Mouse (Mus musculus): ENCODE measurements around the gene Tnfrsf13b. TPM values are rescaled to one million over a fixed set of nuclear protein-coding genes. Genes with fewer than 3 reads are reported as not detected.
"Not testable (repeated sequence)": the region's sequence is repeated elsewhere in the genome, so short reads cannot be mapped to it uniquely, and the experiment has no call there.

Tnfrsf13b gene
- polyA plus RNA-seq, 1 experiment from 2014 or later: 2.2 TPM

- no peak overlapping the region for H3K4me3 ChIP-seq (ENCODE audit: low read depth, low read length)
- ATAC-seq (replicated peaks; ENCODE audit: insufficient number of reproducible peaks, low FRiP score, low TSS enrichment): no peak
- WGBS (ENCODE audit: insufficient replicate concordance): 89% methylated on average over 5 of the region's 5 CpGs
- H3K9ac ChIP-seq (ENCODE audit: low read depth, low read length): no peak overlapping the region
- H3K4me1 ChIP-seq (ENCODE audit: control insufficient read depth, insufficient read depth, low read length): peaks cover 16% of the 10 kb centered on the region
- H3K36me3 ChIP-seq (ENCODE audit: control insufficient read depth, insufficient read depth, low read length): peaks cover 9% of the 10 kb centered on the region
- no peak overlapping the region; the same call in 1 of the 2 replicates for H3K27ac ChIP-seq (ENCODE audit: low read depth, low read length)
- no peak overlapping the region for H3K4me2 ChIP-seq
- H3K9me3 ChIP-seq (replicated peaks; ENCODE audit: control insufficient read depth, low read length): no peaks in the 10 kb centered on the region
- no peaks in the 10 kb centered on the region for H3K27me3 ChIP-seq (ENCODE audit: control insufficient read depth, insufficient read depth, low read length)
Measured at GRCm38 (mm10) chr11:61170184-61170583, 43.6 kb downstream of the Tnfrsf13b start.

GRCm38 (mm10) chr11:61173477-61173876, 46.9 kb downstream of the Tnfrsf13b start:
- not testable (repeated sequence) for H3K9me3 ChIP-seq (replicated peaks; ENCODE audit: control insufficient read depth, low read length); H3K27ac ChIP-seq (ENCODE audit: low read depth, low read length); ATAC-seq (replicated peaks; ENCODE audit: insufficient number of reproducible peaks, low FRiP score, low TSS enrichment); H3K27me3 ChIP-seq (ENCODE audit: control insufficient read depth, insufficient read depth, low read length); H3K9ac ChIP-seq (ENCODE audit: low read depth, low read length); H3K36me3 ChIP-seq (ENCODE audit: control insufficient read depth, insufficient read depth, low read length)
- Histone ChIP-seq H3K4me3 (ENCODE audit: low read depth, low read length) (peak overlapping the region; percentile 97), H3K4me1 (ENCODE audit: control insufficient read depth, insufficient read depth, low read length) (peaks cover 16% of the 10 kb centered on the region), H3K4me2 (peak overlapping the region; percentile 73)
- 40% methylated on average over 15 of the region's 15 CpGs for WGBS (ENCODE audit: insufficient replicate concordance)

- H3K9me3 ChIP-seq (replicated peaks; ENCODE audit: control insufficient read depth, low read length): no peaks in the 10 kb centered on the region
- H3K4me3 ChIP-seq (ENCODE audit: low read depth, low read length): peak overlapping the region; percentile 97
- peak overlapping the region; percentile 73 for H3K4me2 ChIP-seq
- peak overlapping the region; percentile 94 for H3K27ac ChIP-seq (ENCODE audit: low read depth, low read length)
- peak overlapping the region; percentile 99 for H3K9ac ChIP-seq (ENCODE audit: low read depth, low read length)
- H3K27me3 ChIP-seq (ENCODE audit: control insufficient read depth, insufficient read depth, low read length): no peaks in the 10 kb centered on the region
- WGBS (ENCODE audit: insufficient replicate concordance): under 1% methylated on average over 28 of the region's 28 CpGs
- H3K4me1 ChIP-seq (ENCODE audit: control insufficient read depth, insufficient read depth, low read length): peaks cover 13% of the 10 kb centered on the region
- H3K36me3 ChIP-seq (ENCODE audit: control insufficient read depth, insufficient read depth, low read length): no peaks in the 10 kb centered on the region
- peak; percentile 32 for ATAC-seq (replicated peaks; ENCODE audit: insufficient number of reproducible peaks, low FRiP score, low TSS enrichment)
Measured at GRCm38 (mm10) chr11:61174291-61174820, 47.8 kb downstream of the Tnfrsf13b start.

- Histone ChIP-seq H3K9ac (ENCODE audit: low read depth, low read length) (peak within 1 kb of the TSS; percentile 99), H3K36me3 (ENCODE audit: control insufficient read depth, insufficient read depth, low read length) (no peaks in the 10 kb centered on the region), H3K4me2 (peak within 1 kb of the TSS; percentile 73), H3K27ac (ENCODE audit: low read depth, low read length) (peak within 1 kb of the TSS; percentile 94), H3K4me1 (ENCODE audit: control insufficient read depth, insufficient read depth, low read length) (peaks cover 13% of the 10 kb centered on the region), H3K4me3 (ENCODE audit: low read depth, low read length) (peak within 1 kb of the TSS; percentile 97), H3K27me3 (ENCODE audit: control insufficient read depth, insufficient read depth, low read length) (no peaks in the 10 kb centered on the region), H3K9me3 (replicated peaks; ENCODE audit: control insufficient read depth, low read length) (no peaks in the 10 kb centered on the region)
- ATAC-seq (replicated peaks; ENCODE audit: insufficient number of reproducible peaks, low FRiP score, low TSS enrichment): peak; percentile 98
- under 1% methylated on average over 69 of the region's 69 CpGs for WGBS (ENCODE audit: insufficient replicate concordance)
Measured at GRCm38 (mm10) chr11:61174821-61175658, 48.5 kb downstream of the Tnfrsf13b start, which contains the start of gene Usp22. Gene Usp22 (minus strand): TSS chr11:61175055.

GRCm38 (mm10) chr11:61175778-61176177, 49.2 kb downstream of the Tnfrsf13b start:
- no peaks in the 10 kb centered on the region for H3K27me3 ChIP-seq (ENCODE audit: control insufficient read depth, insufficient read depth, low read length)
- peak overlapping the region; percentile 73 for H3K4me2 ChIP-seq
- H3K27ac ChIP-seq (ENCODE audit: low read depth, low read length): no peak overlapping the region
- peaks cover 10% of the 10 kb centered on the region for H3K4me1 ChIP-seq (ENCODE audit: control insufficient read depth, insufficient read depth, low read length)
- peak overlapping the region; percentile 97; the same call in 1 of the 2 replicates for H3K4me3 ChIP-seq (ENCODE audit: low read depth, low read length)
- H3K9ac ChIP-seq (ENCODE audit: low read depth, low read length): no peak overlapping the region
- H3K36me3 ChIP-seq (ENCODE audit: control insufficient read depth, insufficient read depth, low read length): no peaks in the 10 kb centered on the region
- no peaks in the 10 kb centered on the region for H3K9me3 ChIP-seq (replicated peaks; ENCODE audit: control insufficient read depth, low read length)
- 74% methylated on average over 5 of the region's 5 CpGs for WGBS (ENCODE audit: insufficient replicate concordance)
- ATAC-seq (replicated peaks; ENCODE audit: insufficient number of reproducible peaks, low FRiP score, low TSS enrichment): no peak

- H3K27ac ChIP-seq (ENCODE audit: low read depth, low read length): no peak overlapping the region
- no peak overlapping the region for H3K4me2 ChIP-seq
- no peaks in the 10 kb centered on the region for H3K27me3 ChIP-seq (ENCODE audit: control insufficient read depth, insufficient read depth, low read length)
- H3K4me3 ChIP-seq (ENCODE audit: low read depth, low read length): no peak overlapping the region
- no peaks in the 10 kb centered on the region for H3K36me3 ChIP-seq (ENCODE audit: control insufficient read depth, insufficient read depth, low read length)
- no peak overlapping the region for H3K9ac ChIP-seq (ENCODE audit: low read depth, low read length)
- no peaks in the 10 kb centered on the region for H3K9me3 ChIP-seq (replicated peaks; ENCODE audit: control insufficient read depth, low read length)
- WGBS (ENCODE audit: insufficient replicate concordance): 81% methylated on average over 1 of the region's 1 CpGs
- ATAC-seq (replicated peaks; ENCODE audit: insufficient number of reproducible peaks, low FRiP score, low TSS enrichment): no peak
- peaks cover 7% of the 10 kb centered on the region for H3K4me1 ChIP-seq (ENCODE audit: control insufficient read depth, insufficient read depth, low read length)
Measured at GRCm38 (mm10) chr11:61176321-61176720, 49.8 kb downstream of the Tnfrsf13b start.

GRCm38 (mm10) chr11:61180361-61180760, 53.8 kb downstream of the Tnfrsf13b start:
- Histone ChIP-seq H3K4me3 (ENCODE audit: low read depth, low read length) (no peak overlapping the region), H3K36me3 (ENCODE audit: control insufficient read depth, insufficient read depth, low read length) (no peaks in the 10 kb centered on the region), H3K4me1 (ENCODE audit: control insufficient read depth, insufficient read depth, low read length) (no peaks in the 10 kb centered on the region), H3K9ac (ENCODE audit: low read depth, low read length) (no peak overlapping the region), H3K9me3 (replicated peaks; ENCODE audit: control insufficient read depth, low read length) (no peaks in the 10 kb centered on the region), H3K4me2 (no peak overlapping the region), H3K27ac (ENCODE audit: low read depth, low read length) (no peak overlapping the region), H3K27me3 (ENCODE audit: control insufficient read depth, insufficient read depth, low read length) (no peaks in the 10 kb centered on the region)
- ATAC-seq (replicated peaks; ENCODE audit: insufficient number of reproducible peaks, low FRiP score, low TSS enrichment): no peak
- 77% methylated on average over 3 of the region's 3 CpGs for WGBS (ENCODE audit: insufficient replicate concordance)

GRCm38 (mm10) chr11:61181624-61182023, 55.1 kb downstream of the Tnfrsf13b start:
- ATAC-seq (replicated peaks; ENCODE audit: insufficient number of reproducible peaks, low FRiP score, low TSS enrichment): no peak
- no peak overlapping the region for H3K9ac ChIP-seq (ENCODE audit: low read depth, low read length)
- no peak overlapping the region for H3K4me3 ChIP-seq (ENCODE audit: low read depth, low read length)
- H3K4me1 ChIP-seq (ENCODE audit: control insufficient read depth, insufficient read depth, low read length): no peaks in the 10 kb centered on the region
- no peaks in the 10 kb centered on the region for H3K27me3 ChIP-seq (ENCODE audit: control insufficient read depth, insufficient read depth, low read length)
- H3K27ac ChIP-seq (ENCODE audit: low read depth, low read length): no peak overlapping the region
- no peaks in the 10 kb centered on the region for H3K9me3 ChIP-seq (replicated peaks; ENCODE audit: control insufficient read depth, low read length)
- H3K4me2 ChIP-seq: no peak overlapping the region
- H3K36me3 ChIP-seq (ENCODE audit: control insufficient read depth, insufficient read depth, low read length): no peaks in the 10 kb centered on the region

All from heart, embryonic 11.5 days (tissue).